In the genomic region with DNA sequence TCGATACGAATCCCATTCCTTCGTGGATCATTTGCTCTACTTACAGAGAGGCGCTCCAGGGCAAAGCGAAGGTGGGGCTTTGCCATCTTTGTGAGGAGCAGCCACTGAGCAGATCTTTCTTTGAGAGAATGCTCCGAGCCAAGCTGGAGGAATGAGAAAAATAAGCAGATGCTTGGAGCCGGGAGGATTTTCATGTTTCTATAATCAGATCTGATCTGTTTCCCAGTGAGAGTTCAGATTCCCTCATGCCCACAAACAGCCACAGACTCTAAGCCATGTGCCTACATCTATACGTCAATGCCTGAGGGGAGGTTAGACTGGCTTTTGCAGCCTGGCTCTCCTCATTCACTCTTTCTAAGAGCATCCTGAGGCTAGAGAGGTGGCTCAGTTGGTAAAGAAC, we compare ENCODE assay signal across 19 mouse cellular contexts. TPM values are rescaled to one million over a fixed set of nuclear protein-coding genes. Genes with fewer than 3 reads are reported as not detected.
DNase-seq lines count a peak whose midpoint lies in the region; ATAC-seq and TF ChIP-seq lines count a peak whose summit lies in the region.
"Had no signal": no experiment of that assay in that cellular context is flagged by ENCODE, and none has a peak within 500 bp of the region (broad histone marks: within the 10 kb centered on the region; RNA-seq: fewer than 3 reads in every experiment).

No protein-coding gene starts in this region.

- H3K36me3 ChIP-seq in hindbrain, postnatal 0 days (ENCODE audit: insufficient read depth, low read length): no peaks in the 10 kb centered on the region
- no peaks in the 10 kb centered on the region for H3K36me3 ChIP-seq in hindbrain, embryonic 14.5 days (replicated peaks; ENCODE audit: control insufficient read depth, insufficient read depth)
- no peaks in the 10 kb centered on the region for H3K36me3 ChIP-seq in forebrain, embryonic 12.5 days (replicated peaks)
- H3K36me3 ChIP-seq: heart, embryonic 10.5 days; neural tube, embryonic 13.5 days had no signal

- no peak for TF ChIP-seq CTCF in hindbrain, postnatal 0 days (IDR thresholded peaks at IDR 0.05; ENCODE audit: low read depth)

- no peak for ATAC-seq in hindbrain, postnatal 0 days
- ATAC-seq in hindbrain, embryonic 14.5 days (ENCODE audit: low FRiP score): no peak
- ATAC-seq in forebrain, embryonic 12.5 days (ENCODE audit: low FRiP score): no peak
- ATAC-seq: forebrain, embryonic 14.5 days had no signal

- no peaks in the 10 kb centered on the region for H3K27me3 ChIP-seq in hindbrain, postnatal 0 days (ENCODE audit: insufficient read depth, low read length)
- H3K27me3 ChIP-seq in hindbrain, embryonic 14.5 days (ENCODE audit: control insufficient read depth, insufficient read depth, low read length): no peaks in the 10 kb centered on the region
- H3K27me3 ChIP-seq in forebrain, embryonic 12.5 days: no peaks in the 10 kb centered on the region
- H3K27me3 ChIP-seq: neural tube, embryonic 13.5 days had no signal

- no peak overlapping the region for H3K4me3 ChIP-seq in hindbrain, postnatal 0 days (ENCODE audit: low read length)
- H3K4me3 ChIP-seq in hindbrain, embryonic 14.5 days (replicated peaks; ENCODE audit: low read length): no peak overlapping the region
- no peak overlapping the region for H3K4me3 ChIP-seq in forebrain, embryonic 12.5 days (replicated peaks)
- H3K4me3 ChIP-seq: heart, embryonic 10.5 days; neural tube, embryonic 13.5 days had no signal

- DNase-seq in hindbrain, postnatal 0 days (ENCODE audit: low spot score): no peak
- no peak for DNase-seq in hindbrain, embryonic 14.5 days (ENCODE audit: low spot score)
- peak; percentile 28 to 30 for DNase-seq in right cerebral cortex, adult 2 months (ENCODE audit: low spot score in 2 of 2)
- no peak for DNase-seq in right cerebral cortex, postnatal 4 days
- DNase-seq in left cerebral cortex, adult 9 months (ENCODE audit: low spot score in 2 of 2): peak; percentile 9 to 51
- DNase-seq in lung, postnatal 14 days: no peak
- no peak for DNase-seq in lung, postnatal 25 days (ENCODE audit: low spot score)
- DNase-seq: cerebellum, adult 11 months; gastrocnemius, postnatal 14 days; lung, embryonic 14.5 days; thymus, postnatal 36 days had no signal

- no peaks in the 10 kb centered on the region for H3K9me3 ChIP-seq in hindbrain, postnatal 0 days (ENCODE audit: low read length)
- H3K9me3 ChIP-seq in hindbrain, embryonic 14.5 days (ENCODE audit: control insufficient read depth, low read length): no peaks in the 10 kb centered on the region
- no peaks in the 10 kb centered on the region for H3K9me3 ChIP-seq in forebrain, embryonic 12.5 days
- H3K9me3 ChIP-seq: heart, embryonic 10.5 days; neural tube, embryonic 13.5 days had no signal

- no peaks in the 10 kb centered on the region for H3K4me1 ChIP-seq in hindbrain, postnatal 0 days (ENCODE audit: insufficient read depth, low read length)
- H3K4me1 ChIP-seq in hindbrain, embryonic 14.5 days (replicated peaks; ENCODE audit: control insufficient read depth, insufficient read depth, low read length): no peaks in the 10 kb centered on the region
- H3K4me1 ChIP-seq in forebrain, embryonic 12.5 days: no peaks in the 10 kb centered on the region
- H3K4me1 ChIP-seq: heart, embryonic 10.5 days; neural tube, embryonic 13.5 days had no signal

- 67% methylated on average over 8 of the region's 8 CpGs for WGBS in hindbrain, postnatal 0 days
- 68% methylated on average over 8 of the region's 8 CpGs for WGBS in hindbrain, embryonic 14.5 days
- WGBS in forebrain, embryonic 12.5 days: 88% methylated on average over 8 of the region's 8 CpGs

- no peak overlapping the region for H3K27ac ChIP-seq in hindbrain, postnatal 0 days
- no peak overlapping the region for H3K27ac ChIP-seq in hindbrain, embryonic 14.5 days
- H3K27ac ChIP-seq in forebrain, embryonic 12.5 days: no peak overlapping the region
- H3K27ac ChIP-seq: heart, embryonic 10.5 days; neural tube, embryonic 13.5 days had no signal

- H3K9ac ChIP-seq in hindbrain, postnatal 0 days (replicated peaks; ENCODE audit: low read length): no peak overlapping the region
- H3K9ac ChIP-seq in hindbrain, embryonic 14.5 days: no peak overlapping the region
- no peak overlapping the region for H3K9ac ChIP-seq in forebrain, embryonic 12.5 days
- H3K9ac ChIP-seq: lung, embryonic 14.5 days; neural tube, embryonic 13.5 days had no signal

- 0 out of 2 replicates have a peak overlapping the region, but pooled peaks have one; percentile 5 for H3K4me2 ChIP-seq in hindbrain, postnatal 0 days (ENCODE audit: low read depth, low read length)
- no peak overlapping the region for H3K4me2 ChIP-seq in hindbrain, embryonic 14.5 days (replicated peaks)
- no peak overlapping the region for H3K4me2 ChIP-seq in forebrain, embryonic 12.5 days
- H3K4me2 ChIP-seq: liver, embryonic 11.5 days; lung, embryonic 14.5 days; neural tube, embryonic 13.5 days had no signal

RNA-seq across cellular contexts. Expression of gene Ssu2, which starts 27.1 kb away (rescaled TPM):
- 0.99 TPM in 1 of 2 replicates, not detected in the other for total RNA-seq in hindbrain, postnatal 0 days (2014; rRNA removed)
- polyA plus RNA-seq in hindbrain, postnatal 0 days (2015; fragmentation: Nextera tagmentation; extraction: Ambion mirVana): 0.33 and 0.64 TPM in 2 replicates
- polyA plus RNA-seq in hindbrain, embryonic 14.5 days (2014; fragmentation: Nextera tagmentation; extraction: Ambion mirVana): 0.20 TPM in 1 of 2 replicates, not detected in the other
- 0.15 and 0.32 TPM in 2 replicates for polyA plus RNA-seq in forebrain, embryonic 12.5 days (2016; fragmentation: Nextera tagmentation; extraction: Ambion mirVana)
- total RNA-seq: common myeloid progenitor, adult 5-6 weeks; megakaryocyte, adult 5-6 weeks; monocyte, adult 5-6 weeks had no signal

Comparison
In these comparisons a context has a peak if more than half of its experiments do, and no peak if none do; other contexts are left out.
1. DNase-seq: peak in right cerebral cortex, adult 2 months (2 of 2) and left cerebral cortex, adult 9 months (2 of 2); none in hindbrain, postnatal 0 days (single experiment), hindbrain, embryonic 14.5 days (single experiment), right cerebral cortex, postnatal 4 days (single experiment), lung, postnatal 14 days (single experiment) and lung, postnatal 25 days (single experiment).